Comparison of ENCODE assay signal across 33 mouse cellular contexts in the genomic region with DNA sequence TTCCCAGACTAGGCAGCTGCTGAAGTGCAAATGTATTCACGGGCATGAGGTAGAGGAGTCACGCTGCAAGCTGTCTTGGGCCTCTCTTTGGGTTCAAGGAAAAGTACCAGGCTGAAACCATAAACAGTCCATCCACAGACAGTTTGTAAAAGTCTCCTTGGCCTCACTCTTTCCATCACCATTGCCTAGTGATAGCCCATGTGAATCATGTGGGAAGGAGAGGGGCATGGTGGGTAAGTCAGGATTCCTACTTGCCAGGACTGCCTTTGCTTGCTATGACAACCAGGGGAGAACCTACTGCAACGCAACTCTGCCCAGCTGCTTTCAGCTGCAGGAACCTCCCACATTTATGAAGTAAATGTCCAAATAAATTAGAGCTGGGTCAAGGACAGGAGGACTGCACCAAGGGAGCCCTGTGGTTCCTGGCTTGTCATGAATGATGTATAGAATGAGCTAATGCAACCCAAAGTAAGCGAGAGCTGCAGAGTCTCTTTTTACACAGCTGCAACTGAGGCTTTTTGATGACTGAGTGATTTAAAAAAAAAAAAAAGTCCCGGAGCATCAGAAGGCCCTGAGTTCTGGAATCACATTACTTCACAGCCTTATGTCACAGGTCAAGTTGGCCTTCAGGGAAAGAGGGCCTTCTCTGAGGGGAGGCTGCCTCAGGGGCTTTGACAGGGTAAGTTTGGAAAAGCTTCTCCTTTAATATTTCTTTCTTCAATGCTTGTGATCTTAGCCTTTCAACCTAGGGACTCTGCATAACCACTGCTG.
DNase-seq lines count a peak whose midpoint lies in the region; ATAC-seq and TF ChIP-seq lines count a peak whose summit lies in the region.
"Had no signal": no experiment of that assay in that cellular context is flagged by ENCODE, and none has a peak within 500 bp of the region (broad histone marks: within the 10 kb centered on the region; RNA-seq: fewer than 3 reads in every experiment).

No protein-coding gene starts in this region.

- no peaks in the 10 kb centered on the region for H3K36me3 ChIP-seq in kidney, embryonic 14.5 days (ENCODE audit: control insufficient read depth, insufficient read depth, low read length)
- no peaks in the 10 kb centered on the region for H3K36me3 ChIP-seq in testis, adult 2 months (ENCODE audit: control insufficient read depth, insufficient read depth, low read length)
- no peaks in the 10 kb centered on the region for H3K36me3 ChIP-seq in hindbrain, embryonic 12.5 days
- H3K36me3 ChIP-seq: heart, embryonic 12.5 days; limb, embryonic 10.5 days; limb, embryonic 15.5 days; liver, embryonic 13.5 days; midbrain, embryonic 10.5 days; midbrain, embryonic 15.5 days; neural tube, embryonic 15.5 days; stomach, embryonic 15.5 days had no signal

- TF ChIP-seq CTCF in testis, adult 2 months (IDR thresholded peaks at IDR 0.05; ENCODE audit: control insufficient read depth, insufficient read depth, insufficient replicate concordance, low read depth, low read length) = no peak

- H3K27ac ChIP-seq in kidney, embryonic 14.5 days (ENCODE audit: low read depth, low read length) = no peak overlapping the region
- no peak overlapping the region for H3K27ac ChIP-seq in testis, adult 2 months (ENCODE audit: control insufficient read depth, insufficient read depth, low read depth, low read length)
- no peak overlapping the region for H3K27ac ChIP-seq in hindbrain, embryonic 12.5 days
- H3K27ac ChIP-seq: hindbrain, embryonic 14.5 days; limb, embryonic 10.5 days; limb, embryonic 15.5 days; liver, embryonic 13.5 days; midbrain, embryonic 10.5 days; midbrain, embryonic 15.5 days; neural tube, embryonic 15.5 days; stomach, embryonic 15.5 days had no signal

- no peaks in the 10 kb centered on the region for H3K27me3 ChIP-seq in kidney, embryonic 14.5 days (ENCODE audit: control insufficient read depth, insufficient read depth, low read length)
- H3K27me3 ChIP-seq in testis, adult 2 months (ENCODE audit: control insufficient read depth, insufficient read depth, low read length) = no peaks in the 10 kb centered on the region
- H3K27me3 ChIP-seq in hindbrain, embryonic 12.5 days = no peaks in the 10 kb centered on the region
- H3K27me3 ChIP-seq: heart, embryonic 12.5 days; limb, embryonic 15.5 days; liver, embryonic 13.5 days; midbrain, embryonic 15.5 days; neural tube, embryonic 15.5 days; Patski; stomach, embryonic 15.5 days had no signal

- no peak for TF ChIP-seq POLR2A in testis, adult 2 months (IDR thresholded peaks at IDR 0.05; ENCODE audit: control insufficient read depth, low read depth, low read length)

- no peak overlapping the region for H3K9ac ChIP-seq in kidney, embryonic 14.5 days (ENCODE audit: low read depth, low read length)
- no peak overlapping the region for H3K9ac ChIP-seq in hindbrain, embryonic 12.5 days
- H3K9ac ChIP-seq: heart, embryonic 12.5 days; hindbrain, embryonic 14.5 days; limb, embryonic 15.5 days; liver, embryonic 13.5 days; midbrain, embryonic 15.5 days; neural tube, embryonic 15.5 days; stomach, embryonic 15.5 days had no signal

- H3K4me1 ChIP-seq in kidney, embryonic 14.5 days (ENCODE audit: control insufficient read depth, insufficient read depth, low read length) = no peaks in the 10 kb centered on the region
- no peaks in the 10 kb centered on the region for H3K4me1 ChIP-seq in testis, adult 2 months (ENCODE audit: control insufficient read depth, insufficient read depth, low read length)
- H3K4me1 ChIP-seq in hindbrain, embryonic 12.5 days = no peaks in the 10 kb centered on the region
- H3K4me1 ChIP-seq: heart, embryonic 12.5 days; limb, embryonic 15.5 days; liver, embryonic 13.5 days; midbrain, embryonic 10.5 days; midbrain, embryonic 15.5 days; neural tube, embryonic 15.5 days; stomach, embryonic 15.5 days had no signal

- no peak overlapping the region for H3K4me3 ChIP-seq in kidney, embryonic 14.5 days (ENCODE audit: low read length)
- H3K4me3 ChIP-seq in testis, adult 2 months (ENCODE audit: control insufficient read depth, low read depth, low read length) = peak overlapping the region; percentile 14; the same call in 1 of the 2 replicates
- no peak overlapping the region for H3K4me3 ChIP-seq in hindbrain, embryonic 12.5 days
- H3K4me3 ChIP-seq: erythroblast, embryonic 14.5 days; heart, embryonic 12.5 days; limb, embryonic 10.5 days; limb, embryonic 15.5 days; liver, embryonic 13.5 days; midbrain, embryonic 10.5 days; midbrain, embryonic 15.5 days; neural tube, embryonic 15.5 days; stomach, embryonic 15.5 days had no signal

- H3K4me2 ChIP-seq in kidney, embryonic 14.5 days (replicated peaks; ENCODE audit: low read depth, low read length) = no peak overlapping the region
- H3K4me2 ChIP-seq in hindbrain, embryonic 12.5 days (replicated peaks) = no peak overlapping the region
- H3K4me2 ChIP-seq: heart, embryonic 12.5 days; hindbrain, embryonic 14.5 days; limb, embryonic 15.5 days; liver, embryonic 13.5 days; midbrain, embryonic 15.5 days; neural tube, embryonic 15.5 days; stomach, embryonic 15.5 days had no signal

- 44% methylated on average over 5 of the region's 5 CpGs for WGBS in kidney, embryonic 14.5 days
- 66% methylated on average over 5 of the region's 5 CpGs for WGBS in hindbrain, embryonic 12.5 days

- H3K9me3 ChIP-seq in kidney, embryonic 14.5 days (ENCODE audit: control insufficient read depth, low read length) = no peaks in the 10 kb centered on the region
- H3K9me3 ChIP-seq in hindbrain, embryonic 12.5 days (replicated peaks) = no peaks in the 10 kb centered on the region
- H3K9me3 ChIP-seq: heart, embryonic 12.5 days; limb, embryonic 10.5 days; limb, embryonic 15.5 days; liver, embryonic 13.5 days; midbrain, embryonic 10.5 days; midbrain, embryonic 15.5 days; neural tube, embryonic 15.5 days; stomach, embryonic 15.5 days had no signal

- DNase-seq in adrenal gland, adult 2 months = peak; percentile 54
- no peak for DNase-seq in adrenal gland, adult 18-20 months (ENCODE audit: low spot score in 2 of 2)
- no peak for DNase-seq in kidney, postnatal 4 days
- DNase-seq in testis, postnatal 14 days (ENCODE audit: low spot score) = no peak
- peak; percentile 56 for DNase-seq in mesoderm, embryonic 11.5 days (ENCODE audit: low read depth, low spot score)
- DNase-seq: cerebellum, adult 8-10 months; cerebellum, postnatal 25 days; gastrocnemius, postnatal 25 days; heart, adult 18-20 months; heart, postnatal 4 days; kidney, adult 18-20 months; kidney, postnatal 25 days; liver, embryonic 13.5 days; lung, adult 18-20 months; lung, postnatal 10 days; retina, postnatal 1 day; right cerebral cortex, postnatal 25 days; thymus, adult 2 months; thymus, postnatal 36 days had no signal

- peak; percentile 52 for ATAC-seq in kidney, embryonic 14.5 days (ENCODE audit: low FRiP score, low TSS enrichment)
- ATAC-seq in hindbrain, embryonic 12.5 days (ENCODE audit: low FRiP score) = no peak
- ATAC-seq: forebrain, embryonic 16.5 days; midbrain, embryonic 15.5 days; Patski had no signal

Comparison
In these comparisons a context has a peak if more than half of its experiments do, and no peak if none do; other contexts are left out.
1. DNase-seq: peak in adrenal gland, adult 2 months (single experiment) and mesoderm, embryonic 11.5 days (single experiment); none in adrenal gland, adult 18-20 months (0 of 2), kidney, postnatal 4 days (0 of 2) and testis, postnatal 14 days (single experiment).